Mouse (Mus musculus): ENCODE data around the gene Cubn. TPM values are rescaled to one million over a fixed set of nuclear protein-coding genes. Genes with fewer than 3 reads are reported as not detected.
A peak's percentile ranks its signal among the peaks of the same experiment; 100 is the strongest.

Gene Cubn
- polyA plus RNA-seq, 3 experiments from 2014 or later, result 0.11 TPM; not detected in 2

DNA sequence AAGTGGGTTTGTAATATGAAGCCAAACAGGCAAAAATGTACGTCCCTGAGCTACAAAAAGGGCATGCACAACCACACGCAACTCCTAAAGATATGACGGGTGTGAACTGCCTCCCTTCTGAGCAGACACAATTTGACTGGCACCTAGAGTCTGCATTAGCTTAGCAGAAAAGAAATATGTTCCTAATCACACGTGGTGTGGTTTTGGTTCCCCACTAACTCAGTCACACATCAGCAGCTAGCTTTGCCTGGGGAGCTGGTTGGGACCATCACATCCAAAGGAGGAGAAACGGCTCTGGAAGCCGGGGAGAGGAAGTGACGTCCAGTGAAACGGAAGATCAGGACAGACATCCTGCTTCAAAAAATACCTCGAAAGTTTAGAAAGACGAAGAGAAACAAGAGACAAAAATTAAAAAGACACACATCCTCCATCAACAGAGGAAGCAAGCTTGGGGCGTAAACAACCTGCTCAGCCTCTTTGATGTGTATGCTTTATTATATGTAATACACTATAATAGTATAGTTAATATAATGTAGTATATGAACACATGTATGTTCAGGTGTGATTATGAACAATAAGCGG, 258.3 kb downstream of the Cubn start:
- ATAC-seq, result peak; percentile 54

DNA sequence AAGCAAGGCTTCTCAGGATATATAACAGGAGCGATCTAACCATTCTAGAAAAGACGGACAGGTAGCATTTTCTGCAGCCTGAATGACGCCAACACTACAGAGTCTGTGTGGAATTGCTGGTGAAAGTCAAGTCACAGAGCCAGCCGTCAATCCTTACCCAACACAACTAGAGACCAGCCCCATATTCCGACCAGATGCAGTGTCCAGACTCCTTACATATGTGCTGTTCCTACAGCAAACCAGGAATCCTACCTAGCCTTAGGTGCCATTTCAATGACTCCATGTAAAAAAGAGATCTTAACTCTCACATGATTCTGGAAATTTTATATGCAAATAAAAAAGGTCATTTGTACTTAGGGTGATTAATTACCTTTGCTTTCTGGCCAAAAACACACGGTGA, 259.3 kb downstream of the Cubn start:
- no peak for ATAC-seq

GRCm38 (mm10) chr2:13229686-13230085, 261.9 kb downstream of the Cubn start:
- ATAC-seq, result no peak

Other genes with a start within 250 kb of the Cubn start
- gene Rsu1, start 220.4 kb downstream of the Cubn start, polyA plus RNA-seq (2017; shearing (Covaris generic)), result 10 to 100 TPM; 57.8 to 69.9 (median 69.4) TPM
- gene Trdmt1, start 52.9 kb upstream of the Cubn start, polyA plus RNA-seq (2017; shearing (Covaris generic)), result 10 to 100 TPM; 14.5 to 17.6 (median 15.4) TPM
- 100 to 1,000 TPM; 319 to 903 (median 331) TPM for gene Vim, start 82.1 kb upstream of the Cubn start, polyA plus RNA-seq (2017; shearing (Covaris generic))